Mouse (Mus musculus) stomach, postnatal 0 days (tissue): Measurements from ENCODE around the gene Rnf180.
"Not testable (repeated sequence)": the region's sequence is repeated elsewhere in the genome, so short reads cannot be mapped to it uniquely, and the experiment has no call there.

ENCODE experiments used
- CTCF ChIP-seq: IDR thresholded peaks from 2 replicates; pipeline ENCODE4 v1.5.1; 2016; ENCODE audit warnings: antibody characterized with exemption, low read depth, mild to moderate bottlenecking, moderate library complexity
- EP300 ChIP-seq: optimal IDR thresholded peaks from 2 replicates; pipeline ENCODE3; 2016; ENCODE audit warnings: antibody characterized with exemption

DNA sequence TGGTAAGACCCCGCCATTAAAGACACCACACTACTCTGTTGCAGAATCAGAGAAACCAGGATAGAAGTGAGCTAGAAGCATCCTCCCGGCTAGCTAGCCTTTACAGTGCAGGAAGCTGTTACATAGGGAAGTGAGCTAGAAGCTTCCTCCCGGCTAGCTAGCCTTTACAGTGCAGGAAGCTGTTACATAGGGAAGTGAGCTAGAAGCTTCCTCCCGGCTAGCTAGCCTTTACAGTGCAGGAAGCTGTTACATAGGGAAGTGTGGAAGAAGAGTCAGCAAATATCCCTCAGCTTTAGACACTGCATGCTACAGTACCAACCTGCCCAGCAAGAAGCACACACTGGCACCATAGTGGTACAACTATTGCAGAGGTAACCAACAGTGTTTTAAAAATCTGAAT, 15.9 kb upstream of the Rnf180 start:
- not testable (repeated sequence) for TF ChIP-seq CTCF, EP300
